Mouse (Mus musculus) gastrocnemius, postnatal 25 days (tissue): ENCODE data around the gene Gprin1. TPM values are rescaled to one million over a fixed set of nuclear protein-coding genes. Genes with fewer than 3 reads are reported as not detected.

Source experiments
- DNase-seq: peaks from one replicate; pipeline ENCODE4 v3.0.0; 2022
- total RNA-seq, 2 experiments: library from RNA; stranded (reverse); gene quantifications; 1 replicate in 1 of 2; 2 replicates in 1 of 2; pipeline ENCODE4 v1.2.3; 2021

Gene Gprin1
- total RNA-seq, 2 experiments from 2014 or later: not detected

DNA sequence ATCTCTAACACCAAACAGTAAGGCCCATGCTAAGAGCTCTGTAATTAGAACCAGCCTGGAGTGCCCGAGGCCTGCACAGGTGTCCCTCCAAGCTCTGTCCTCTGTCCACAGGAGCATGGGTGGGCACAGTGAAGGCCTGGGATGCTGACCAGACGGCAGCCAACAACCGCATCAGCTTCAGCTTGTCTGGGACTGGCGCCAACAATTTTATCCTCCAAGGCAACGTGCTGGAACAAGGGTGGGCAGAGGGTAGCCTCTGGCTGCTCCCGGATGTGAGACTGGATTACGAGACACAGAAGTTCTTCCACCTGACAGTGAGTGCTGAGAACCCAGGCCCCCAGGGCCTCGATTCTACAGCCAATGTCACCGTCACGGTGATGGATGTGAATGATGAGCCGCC is 23.5 kb downstream of the Gprin1 start:
- DNase-seq: no peak

DNA sequence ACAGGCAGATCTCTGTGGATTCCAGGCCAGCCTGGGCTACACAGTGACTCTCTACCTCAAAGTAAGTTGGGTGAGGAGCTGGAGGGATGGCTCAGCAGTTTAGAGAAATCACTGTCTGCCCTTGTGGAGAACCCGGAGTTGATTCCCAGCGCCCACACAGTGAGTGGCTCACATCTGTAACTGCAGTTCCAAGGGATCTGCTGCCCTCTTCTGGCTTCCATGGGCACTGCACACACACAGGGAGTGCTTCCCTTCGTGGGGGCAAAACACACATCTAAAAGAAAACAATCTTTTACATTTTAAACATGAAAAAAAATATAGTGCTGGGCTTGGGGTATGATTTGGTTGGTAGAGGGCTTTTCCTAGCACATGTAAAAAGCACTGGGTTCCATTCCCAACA is 26.5 kb downstream of the Gprin1 start:
- no peak for DNase-seq

DNA sequence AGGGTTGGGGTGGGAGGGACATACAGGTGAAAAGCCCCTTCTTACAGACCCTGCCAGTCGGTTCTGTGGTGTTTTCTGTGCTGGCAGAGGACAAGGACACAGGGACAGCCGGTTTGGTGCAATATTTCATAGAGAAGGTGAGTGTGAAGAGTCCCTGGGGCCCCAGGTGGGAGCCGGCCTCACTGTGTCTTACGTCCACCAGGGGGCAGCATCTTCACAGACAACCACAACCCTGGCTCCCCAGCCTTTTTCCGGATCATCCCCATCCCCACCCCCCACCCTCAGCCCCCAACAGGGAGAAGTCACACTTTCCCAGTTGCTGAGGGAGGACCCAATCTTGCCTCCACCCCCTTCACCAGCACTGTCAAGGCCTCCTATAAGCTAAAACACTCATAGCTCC is 32.8 kb downstream of the Gprin1 start:
- no peak for DNase-seq

GRCm38 (mm10) chr13:54714996-54715395 is 34.7 kb downstream of the Gprin1 start:
- no peak for DNase-seq

GRCm38 (mm10) chr13:54714393-54714792 is 35.3 kb downstream of the Gprin1 start:
- DNase-seq: no peak

- DNase-seq: no peak
These were observed 38.8 kb downstream of the Gprin1 start for GRCm38 (mm10) chr13:54710866-54711265.

- DNase-seq: no peak
These were observed 44.8 kb downstream of the Gprin1 start for GRCm38 (mm10) chr13:54704890-54705289.

- no peak for DNase-seq
These were observed 47.2 kb downstream of the Gprin1 start for GRCm38 (mm10) chr13:54702507-54702906.

DNA sequence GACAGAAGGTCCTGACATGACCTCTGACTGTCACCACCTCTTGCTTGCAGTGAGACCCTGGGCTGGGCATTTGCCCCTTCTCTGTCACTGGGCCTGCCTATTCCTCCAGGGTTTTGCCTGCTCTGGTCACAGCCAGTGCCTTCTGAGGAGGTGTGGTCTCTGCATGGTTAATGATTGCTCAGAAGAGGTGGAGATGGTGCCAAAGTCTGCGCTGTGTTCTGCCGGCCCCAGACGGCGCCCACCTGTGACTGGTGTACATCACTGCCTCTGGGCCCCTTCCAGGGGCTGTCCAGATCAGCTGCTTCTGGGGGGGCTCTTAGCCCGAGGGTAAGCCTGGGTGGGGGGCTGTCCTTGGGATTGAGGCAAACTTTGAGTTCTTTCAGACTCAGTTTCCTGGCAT is 48.4 kb downstream of the Gprin1 start, which contains the start of gene Cdhr2:
TSS of gene Cdhr2 (plus strand) at position 219 of the 400 bp plus-strand sequence.
- no peak for DNase-seq

GRCm38 (mm10) chr13:54695479-54696230 is 54.0 kb downstream of the Gprin1 start:
- DNase-seq: no peak

- no peak for DNase-seq
These were observed 55.2 kb downstream of the Gprin1 start for GRCm38 (mm10) chr13:54694348-54695060.

- peak; percentile 100 for DNase-seq
These were observed 55.9 kb downstream of the Gprin1 start, which contains the start of gene Rnf44 for GRCm38 (mm10) chr13:54693558-54694347. TSS of gene Rnf44 (minus strand) at chr13:54693907.

GRCm38 (mm10) chr13:54692711-54693557 is 56.7 kb downstream of the Gprin1 start:
- no peak for DNase-seq

DNA sequence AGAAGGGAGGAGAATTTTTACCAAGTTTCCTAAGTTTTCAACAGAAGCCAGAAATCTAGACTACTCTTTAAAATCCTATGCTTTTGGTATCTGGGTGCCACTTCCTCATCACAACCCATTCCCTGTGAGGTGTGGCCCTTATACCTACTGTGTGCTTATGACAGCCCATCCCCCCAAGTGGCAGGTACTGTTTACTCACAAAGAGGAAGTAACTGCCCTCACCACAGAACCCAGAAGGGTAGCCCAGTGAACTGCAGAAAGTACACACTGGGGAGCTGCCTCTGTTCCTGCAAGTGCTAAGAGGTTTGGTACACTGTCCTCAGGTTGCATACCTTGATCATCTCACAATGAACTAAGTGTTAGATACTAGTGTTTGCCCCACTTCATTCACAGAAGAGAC is 57.9 kb downstream of the Gprin1 start:
- no peak for DNase-seq

- DNase-seq: no peak
These were observed 59.4 kb downstream of the Gprin1 start for GRCm38 (mm10) chr13:54690151-54690740.

DNA sequence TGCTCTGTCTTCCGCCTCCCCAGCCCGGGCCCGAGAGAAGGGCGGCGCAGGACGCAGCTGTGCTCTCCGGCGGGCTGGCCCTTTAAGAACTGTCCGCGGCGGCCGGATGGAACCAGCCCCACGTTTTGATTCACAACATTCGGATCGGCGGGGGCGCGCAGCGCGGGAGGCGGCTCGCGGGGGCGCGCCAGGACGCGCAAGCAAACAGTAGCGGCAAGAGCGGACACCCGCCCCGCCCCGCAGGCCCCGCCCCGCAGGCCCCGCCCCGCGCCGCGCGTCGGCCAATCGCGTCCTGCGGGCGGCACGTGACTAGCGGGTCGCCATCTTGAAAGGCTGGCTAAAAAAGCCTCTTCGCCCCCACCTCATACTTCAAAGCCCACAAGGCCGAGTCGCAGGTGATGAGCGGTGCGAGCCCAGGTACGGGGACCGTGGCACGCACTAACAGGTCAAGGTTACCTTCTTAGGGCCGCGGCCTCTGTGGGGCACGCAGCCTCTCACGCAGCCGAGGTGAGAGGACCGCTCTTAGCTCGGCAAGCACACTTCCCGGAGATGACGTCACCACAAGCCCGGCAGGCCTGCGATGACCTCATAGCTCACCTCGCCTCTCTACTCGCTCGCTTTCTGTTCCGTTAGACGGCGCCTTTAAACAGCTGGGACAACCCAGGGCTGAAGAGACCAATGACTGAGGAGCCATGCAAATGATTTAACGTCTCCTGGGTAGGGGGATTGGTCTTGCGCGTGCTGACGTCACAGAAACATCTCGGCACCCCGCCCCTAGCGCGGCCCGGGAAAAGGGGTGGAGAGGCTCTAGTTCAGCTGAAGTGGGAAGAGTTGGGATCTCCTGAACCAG is 61.9 kb downstream of the Gprin1 start:
- DNase-seq: peak; percentile 98

GRCm38 (mm10) chr13:54687096-54687495 is 62.6 kb downstream of the Gprin1 start:
- DNase-seq: peak; percentile 81
